Mouse (Mus musculus) kidney, embryonic 16.5 days (tissue): ENCODE measurements around the gene Rnf26. TPM values are rescaled to one million over a fixed set of nuclear protein-coding genes. Genes with fewer than 3 reads are reported as not detected.
"Not testable (repeated sequence)": the region's sequence is repeated elsewhere in the genome, so short reads cannot be mapped to it uniquely, and the experiment has no call there.

Experiments used
- ATAC-seq: fragments of 200-750 bp; cut with Nextera tagmentation; 2 replicates; pipeline ENCODE4 v1.8.0; 2017; ENCODE audit warnings: moderate TSS enrichment; ENCODE audit not compliant: low FRiP score, low TSS enrichment
- H3K27ac ChIP-seq: fragments of 300-500 bp; sonication (generic); 2 replicates; pipeline ENCODE4 v1.5.1; 2014; ENCODE audit warnings: low read length
- H3K27me3 ChIP-seq: fragments of 300-500 bp; sonication (generic); 2 replicates; pipeline ENCODE4 v1.6.1; 2014; ENCODE audit warnings: low read length, control low read depth, mixed read lengths; ENCODE audit not compliant: insufficient read depth
- H3K36me3 ChIP-seq: fragments of 300-500 bp; sonication (generic); 2 replicates; pipeline ENCODE4 v1.6.1; 2014; ENCODE audit warnings: low read length, control low read depth, mixed read lengths; ENCODE audit not compliant: insufficient read depth
- H3K4me1 ChIP-seq: fragments of 300-500 bp; sonication (generic); 2 replicates; pipeline ENCODE4 v1.6.1; 2014; ENCODE audit warnings: low read length, control low read depth, mixed read lengths; ENCODE audit not compliant: insufficient read depth
- H3K4me2 ChIP-seq: fragments of 300-500 bp; sonication (generic); replicated peaks from 2 replicates; pipeline ENCODE4 v1.6.1; 2014; ENCODE audit warnings: low read depth, low read length
- H3K4me3 ChIP-seq: fragments of 300-500 bp; sonication (generic); 2 replicates; pipeline ENCODE4 v1.5.1; 2014; ENCODE audit warnings: mild to moderate bottlenecking, low read length
- H3K9ac ChIP-seq: fragments of 300-500 bp; sonication (generic); replicated peaks from 2 replicates; pipeline ENCODE4 v1.6.1; 2014; ENCODE audit warnings: low read length
- H3K9me3 ChIP-seq: fragments of 300-500 bp; sonication (generic); 2 replicates; pipeline ENCODE4 v1.6.1; 2016; ENCODE audit warnings: low read length, control low read depth
- WGBS: fragments of 180-500 bp; shearing (Covaris S2); extraction: QIAGEN DNeasy Blood & Tissue Kit; methylation state at CpG from one replicate; pipeline ENCODE4 v1.1.7; 2014; 5-methylcytosine and 5-hydroxymethylcytosine counted together
- polyA plus RNA-seq: library from polyadenylated mRNA; unstranded; fragments of >200 nt; fragmentation: Nextera tagmentation; extraction: Ambion mirVana; gene quantifications from 2 replicates; pipeline ENCODE4 v1.2.1, GENCODE M21; 2015

Rnf26 gene
- polyA plus RNA-seq, 1 experiment from 2014 or later, result 75.0 TPM

GRCm38 (mm10) chr9:44126746-44127145 lies 13.4 kb upstream of the Rnf26 start:
- Histone ChIP-seq H3K4me2 (no peak overlapping the region), H3K27ac (peak overlapping the region; percentile 31), H3K9ac (no peak overlapping the region), H3K36me3 (no peaks in the 10 kb centered on the region), H3K4me1 (peaks cover 52% of the 10 kb centered on the region), H3K4me3 (no peak overlapping the region), H3K9me3 (no peaks in the 10 kb centered on the region), H3K27me3 (no peaks in the 10 kb centered on the region)
- 86% methylated on average over 3 of the region's 3 CpGs for WGBS
- ATAC-seq, result no peak

DNA sequence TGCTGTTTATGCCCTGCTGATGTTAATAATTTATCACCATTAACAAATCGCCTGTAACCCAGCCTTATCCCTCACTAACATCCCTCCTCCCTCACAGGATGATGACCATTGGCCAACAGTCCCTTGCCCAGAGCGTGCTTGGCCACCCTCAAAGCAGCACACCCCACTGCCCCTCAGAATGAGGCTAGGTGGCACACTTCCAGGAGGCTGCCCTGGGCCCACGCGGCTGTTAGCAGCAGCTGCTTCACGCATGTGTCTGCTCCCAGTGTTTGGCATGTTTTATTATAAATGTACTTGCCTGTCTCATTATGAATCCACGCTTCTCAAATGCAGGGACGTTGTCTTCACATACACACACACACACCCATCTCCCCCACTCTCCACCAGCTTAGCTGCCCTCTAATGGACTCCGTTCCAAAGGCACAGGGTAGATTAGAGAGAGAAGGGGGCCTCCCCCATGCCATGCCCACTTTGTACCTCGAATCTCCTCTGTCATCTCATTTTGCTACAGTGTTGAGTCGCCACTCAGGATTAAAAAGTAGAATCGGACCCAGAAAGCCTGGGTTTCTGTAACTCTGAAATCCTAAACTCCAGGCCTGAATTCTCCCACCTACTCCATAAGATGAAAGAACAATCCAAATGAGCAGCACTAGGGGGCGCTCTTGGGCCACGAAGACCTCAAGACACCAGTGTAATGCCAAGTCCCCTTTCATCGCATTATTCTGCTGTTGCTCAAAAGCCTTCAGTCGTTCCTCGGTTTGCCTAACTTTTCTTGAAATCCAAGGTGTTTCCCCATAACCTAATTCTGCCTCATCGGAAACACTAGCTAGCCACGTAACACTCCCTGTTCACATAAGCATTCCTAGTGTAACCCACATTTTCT lies 12.5 kb upstream of the Rnf26 start:
- ATAC-seq, result peak; percentile 52

GRCm38 (mm10) chr9:44125026-44125425 lies 11.7 kb upstream of the Rnf26 start:
- Histone ChIP-seq H3K4me3 (no peak overlapping the region), H3K9me3 (no peaks in the 10 kb centered on the region), H3K4me2 (no peak overlapping the region), H3K9ac (0 out of 2 replicates have a peak overlapping the region, but pooled peaks have one; percentile 25), H3K27ac (peak overlapping the region; percentile 37), H3K36me3 (no peaks in the 10 kb centered on the region), H3K27me3 (no peaks in the 10 kb centered on the region), H3K4me1 (peaks cover 35% of the 10 kb centered on the region)
- 20% methylated on average over 5 of the region's 5 CpGs for WGBS
- no peak for ATAC-seq

More for the DNA sequence above, 12.5 kb upstream of the Rnf26 start:
- no peaks in the 10 kb centered on the region for H3K36me3 ChIP-seq
- H3K4me1 ChIP-seq, result peaks cover 42% of the 10 kb centered on the region
- H3K9ac ChIP-seq, result no peak overlapping the region; the same call in 1 of the 2 replicates
- 0 out of 2 replicates have a peak overlapping the region, but pooled peaks have one; percentile 10 for H3K4me2 ChIP-seq
- no peaks in the 10 kb centered on the region for H3K27me3 ChIP-seq
- H3K27ac ChIP-seq, result peak overlapping the region; percentile 37
- H3K9me3 ChIP-seq, result no peaks in the 10 kb centered on the region
- H3K4me3 ChIP-seq, result no peak overlapping the region
- 21% methylated on average over 18 of the region's 18 CpGs for WGBS

DNA sequence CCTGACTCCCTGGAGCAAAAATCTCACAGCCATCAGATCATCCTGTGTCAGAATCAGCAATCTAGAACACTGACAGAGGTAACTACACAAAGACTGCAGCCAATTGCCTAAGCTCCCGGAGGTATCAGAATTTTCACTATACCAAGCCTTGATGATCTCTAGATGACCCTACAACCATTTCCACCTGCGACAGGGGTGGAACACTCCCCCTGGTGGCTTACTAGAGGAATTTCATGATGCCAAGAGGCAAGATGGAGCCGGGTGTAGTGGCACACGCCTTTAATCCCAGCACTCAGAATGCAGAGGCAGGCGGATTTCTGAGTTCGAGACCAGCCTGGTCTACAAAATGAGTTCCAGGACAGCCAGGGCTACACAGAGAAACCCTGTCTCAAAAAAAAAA lies 11.0 kb upstream of the Rnf26 start:
- Histone ChIP-seq H3K27me3 (no peaks in the 10 kb centered on the region), H3K27ac (no peak overlapping the region), H3K4me1 (peaks cover 28% of the 10 kb centered on the region), H3K9me3 (no peaks in the 10 kb centered on the region), H3K4me2 (no peak overlapping the region), H3K9ac (no peak overlapping the region), H3K4me3 (no peak overlapping the region), H3K36me3 (no peaks in the 10 kb centered on the region)
- ATAC-seq, result no peak
- WGBS, result 79% methylated on average over 6 of the region's 6 CpGs

DNA sequence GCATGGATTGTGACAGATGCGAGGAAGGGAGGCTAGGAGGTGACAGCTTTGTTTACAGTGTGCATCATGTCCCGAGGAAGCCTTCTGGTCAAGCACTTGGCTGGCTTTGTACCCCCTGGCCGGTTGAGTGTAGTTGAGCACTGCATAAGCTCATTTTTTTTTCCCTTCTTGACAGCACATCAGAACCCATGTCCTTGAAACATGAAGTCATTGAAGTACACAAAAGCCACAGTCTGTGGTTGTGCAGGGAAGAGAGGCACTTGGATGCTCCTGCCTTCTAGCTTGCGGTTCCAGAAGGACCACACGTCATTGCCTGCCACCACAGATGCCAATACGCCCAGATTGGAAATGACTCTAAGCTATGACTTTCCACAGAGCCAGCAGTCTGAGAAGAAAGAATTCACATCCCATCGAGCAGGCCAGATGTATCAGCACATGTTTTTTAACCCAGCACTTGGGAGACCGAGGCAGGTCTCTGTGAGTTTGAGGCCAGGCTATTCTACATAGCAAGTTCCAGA lies 6.7 kb upstream of the Rnf26 start:
- 75% methylated on average over 8 of the region's 8 CpGs for WGBS
- H3K27me3 ChIP-seq, result no peaks in the 10 kb centered on the region

DNA sequence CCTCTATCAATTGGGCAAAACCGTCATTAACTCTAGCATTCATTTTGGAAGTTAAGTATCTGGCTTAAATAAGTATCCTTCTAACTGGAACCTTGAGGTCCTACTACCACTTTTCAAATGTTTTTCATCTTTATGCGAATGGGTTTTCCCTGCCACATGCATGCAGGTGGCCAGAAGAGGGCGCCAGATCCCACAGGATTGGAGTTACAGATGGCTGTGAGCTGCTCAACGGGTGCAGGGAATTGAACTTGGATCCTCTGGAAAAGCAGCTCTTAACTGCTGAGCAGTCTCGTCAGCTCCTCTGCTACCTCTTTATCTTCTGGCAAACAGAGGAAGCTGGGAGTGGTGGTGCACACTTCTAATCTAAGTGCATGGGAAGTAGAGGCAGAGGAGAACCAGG lies 5.7 kb upstream of the Rnf26 start:
- no peak overlapping the region for H3K27ac ChIP-seq
- H3K9ac ChIP-seq, result no peak overlapping the region
- WGBS, result 55% methylated on average over 5 of the region's 5 CpGs
- H3K36me3 ChIP-seq, result no peaks in the 10 kb centered on the region
- H3K4me3 ChIP-seq, result no peak overlapping the region
- no peaks in the 10 kb centered on the region for H3K4me1 ChIP-seq
- no peaks in the 10 kb centered on the region for H3K9me3 ChIP-seq
- no peak for ATAC-seq
- no peak overlapping the region for H3K4me2 ChIP-seq
- H3K27me3 ChIP-seq, result no peaks in the 10 kb centered on the region

More for the DNA sequence above, 6.7 kb upstream of the Rnf26 start:
- Histone ChIP-seq H3K36me3 (no peaks in the 10 kb centered on the region), H3K9me3 (no peaks in the 10 kb centered on the region), H3K27ac (no peak overlapping the region), H3K4me1 (peaks cover 4% of the 10 kb centered on the region), H3K9ac (no peak overlapping the region), H3K4me3 (no peak overlapping the region), H3K4me2 (no peak overlapping the region)
- no peak for ATAC-seq

DNA sequence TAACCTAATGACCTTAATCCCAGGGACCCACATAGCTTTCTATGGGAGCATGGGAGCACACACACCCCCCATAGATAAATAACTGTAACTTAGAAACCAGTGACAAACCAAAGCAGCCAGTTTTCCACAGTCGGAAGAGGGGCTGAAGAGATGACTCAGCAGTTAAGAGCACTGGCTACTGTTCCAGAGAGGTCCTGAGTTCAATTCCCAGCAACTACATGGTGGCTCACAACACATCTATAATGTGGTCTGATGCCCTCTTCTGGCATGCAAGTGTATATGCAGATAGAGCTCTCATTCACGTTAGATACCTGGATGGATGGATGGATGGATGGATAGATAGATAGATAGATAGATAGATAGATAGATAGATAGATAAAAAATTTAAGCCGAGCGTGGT lies 2.9 kb upstream of the Rnf26 start:
- H3K27me3 ChIP-seq, result no peaks in the 10 kb centered on the region
- no peak for ATAC-seq
- no peak overlapping the region for H3K27ac ChIP-seq
- H3K4me2 ChIP-seq, result no peak overlapping the region
- 90% methylated on average over 4 of the region's 4 CpGs for WGBS
- H3K36me3 ChIP-seq, result no peaks in the 10 kb centered on the region
- no peak overlapping the region for H3K9ac ChIP-seq
- peaks cover 4% of the 10 kb centered on the region; the same call in 1 of the 2 replicates for H3K4me1 ChIP-seq
- no peak overlapping the region for H3K4me3 ChIP-seq
- no peaks in the 10 kb centered on the region for H3K9me3 ChIP-seq

DNA sequence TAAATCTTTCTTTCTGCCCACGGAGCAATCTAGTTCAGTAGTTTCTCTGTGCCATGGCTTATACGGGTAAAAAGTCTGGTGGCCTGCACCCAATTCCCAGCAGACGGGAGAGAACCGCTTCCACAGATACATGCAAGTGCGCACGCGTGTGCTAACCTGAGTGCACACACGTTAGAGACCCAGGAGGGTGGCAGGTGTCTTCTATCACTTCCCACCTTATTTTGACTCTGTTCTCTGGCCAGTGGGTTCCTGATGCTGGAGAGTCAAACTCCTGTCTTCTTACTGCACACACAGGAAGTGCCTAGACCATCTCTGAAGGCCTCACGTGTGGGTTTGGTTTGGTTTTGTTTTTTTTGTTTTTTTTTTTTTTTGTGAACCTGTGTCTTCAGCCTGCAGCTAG lies 2.3 kb upstream of the Rnf26 start:
- no peaks in the 10 kb centered on the region for H3K27me3 ChIP-seq
- 85% methylated on average over 9 of the region's 9 CpGs for WGBS

DNA sequence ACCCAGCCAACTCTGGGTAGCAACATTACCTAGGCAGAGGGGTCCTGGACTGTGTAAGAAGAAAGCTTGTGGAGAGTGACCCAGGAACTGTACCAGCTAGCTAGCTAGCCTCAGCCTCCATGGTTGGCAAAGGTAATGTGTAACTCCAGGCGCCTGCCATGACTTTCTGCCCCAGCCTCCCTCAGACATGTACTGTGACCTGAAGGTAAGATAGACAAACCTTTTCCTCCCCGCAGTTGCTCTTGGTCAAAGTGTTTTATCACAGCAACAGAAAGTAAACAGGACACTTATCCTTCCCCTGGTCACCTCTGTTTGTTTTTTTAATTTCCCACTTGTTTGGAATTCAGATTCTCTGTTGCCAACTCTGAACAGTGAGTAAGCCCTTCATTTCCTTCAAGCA lies 1.1 kb upstream of the Rnf26 start:
- Histone ChIP-seq H3K4me1 (peaks cover 18% of the 10 kb centered on the region), H3K9me3 (no peaks in the 10 kb centered on the region), H3K4me2 (no peak overlapping the region), H3K9ac (no peak overlapping the region), H3K4me3 (no peak overlapping the region), H3K27ac (no peak overlapping the region), H3K27me3 (no peaks in the 10 kb centered on the region), H3K36me3 (peaks cover 6% of the 10 kb centered on the region)
- 88% methylated on average over 2 of the region's 2 CpGs for WGBS
- ATAC-seq, result no peak

More for the DNA sequence above, 2.3 kb upstream of the Rnf26 start:
- Histone ChIP-seq H3K4me2 (no peak overlapping the region), H3K27ac (no peak overlapping the region), H3K4me1 (peaks cover 7% of the 10 kb centered on the region), H3K9me3 (no peaks in the 10 kb centered on the region), H3K36me3 (no peaks in the 10 kb centered on the region), H3K9ac (no peak overlapping the region), H3K4me3 (no peak overlapping the region)
- ATAC-seq, result no peak

GRCm38 (mm10) chr9:44111909-44112308 lies 1.4 kb downstream of the Rnf26 start:
- H3K36me3 ChIP-seq, H3K9me3 ChIP-seq, H3K9ac ChIP-seq, H3K27ac ChIP-seq, H3K27me3 ChIP-seq, ATAC-seq: not testable (repeated sequence)
- WGBS, result 49% methylated on average over 10 of the region's 12 CpGs
- Histone ChIP-seq H3K4me3 (peak overlapping the region; percentile 83; the same call in 1 of the 2 replicates), H3K4me1 (peaks cover 44% of the 10 kb centered on the region), H3K4me2 (peak overlapping the region; percentile 52)
